Mouse (Mus musculus) small intestine, adult 2 months (tissue): ENCODE measurements around the gene Acot10. TPM values are rescaled to one million over a fixed set of nuclear protein-coding genes. Genes with fewer than 3 reads are reported as not detected.
"Not testable (repeated sequence)": the region's sequence is repeated elsewhere in the genome, so short reads cannot be mapped to it uniquely, and the experiment has no call there.

ENCODE experiments used
- H3K27ac ChIP-seq: fragments of 200-500 bp; 2 replicates; pipeline ENCODE4 v1.5.1; 2012; ENCODE audit warnings: low read depth, low read length, control low read depth, inconsistent platforms; ENCODE audit not compliant: insufficient read depth
- H3K27me3 ChIP-seq: fragments of 200-500 bp; 2 replicates; pipeline ENCODE4 v1.6.1; 2012; ENCODE audit warnings: mild to moderate bottlenecking, moderate library complexity, low read length, inconsistent platforms; ENCODE audit not compliant: control insufficient read depth, insufficient read depth
- H3K36me3 ChIP-seq: fragments of 200-500 bp; 2 replicates; pipeline ENCODE4 v1.6.1; 2012; ENCODE audit warnings: mild to moderate bottlenecking, low read length, control low read depth, inconsistent platforms; ENCODE audit not compliant: control insufficient read depth, insufficient read depth
- H3K4me1 ChIP-seq: fragments of 200-500 bp; 2 replicates; pipeline ENCODE4 v1.6.1; 2012; ENCODE audit warnings: low read length, inconsistent platforms, mixed read lengths; ENCODE audit not compliant: control insufficient read depth, insufficient read depth, insufficient read length
- H3K4me3 ChIP-seq: fragments of 200-500 bp; 2 replicates; pipeline ENCODE4 v1.5.1; 2012; ENCODE audit warnings: low read depth, mild to moderate bottlenecking, control low read depth, inconsistent platforms, low read length, moderate library complexity
- CTCF ChIP-seq: fragments of 200-500 bp; IDR thresholded peaks from 2 replicates; pipeline ENCODE4 v1.5.1; 2012; ENCODE audit warnings: low read depth, mild to moderate bottlenecking, control low read depth, inconsistent platforms, low read length, moderate library complexity, mixed read lengths; ENCODE audit not compliant: insufficient replicate concordance, insufficient read length; ENCODE audit errors: extremely low read depth
- POLR2A ChIP-seq: fragments of 200-500 bp; IDR thresholded peaks from 2 replicates; pipeline ENCODE4 v1.6.1; 2012; ENCODE audit warnings: low read depth, mild to moderate bottlenecking, control low read depth, inconsistent platforms, low read length, moderate library complexity
- WGBS: fragments of 180-500 bp; shearing (Covaris S2); methylation state at CpG from one replicate; pipeline ENCODE4 v1.1.7; 2018; 5-methylcytosine and 5-hydroxymethylcytosine counted together
- polyA plus RNA-seq: library from polyadenylated mRNA; depleted of rRNA; stranded (reverse); fragments of >200 nt; gene quantifications from 2 replicates; pipeline ENCODE4 v1.2.3, GENCODE M21; 2012; rRNA removed

Acot10 gene
- not detected in 2 replicates for polyA plus RNA-seq

DNA sequence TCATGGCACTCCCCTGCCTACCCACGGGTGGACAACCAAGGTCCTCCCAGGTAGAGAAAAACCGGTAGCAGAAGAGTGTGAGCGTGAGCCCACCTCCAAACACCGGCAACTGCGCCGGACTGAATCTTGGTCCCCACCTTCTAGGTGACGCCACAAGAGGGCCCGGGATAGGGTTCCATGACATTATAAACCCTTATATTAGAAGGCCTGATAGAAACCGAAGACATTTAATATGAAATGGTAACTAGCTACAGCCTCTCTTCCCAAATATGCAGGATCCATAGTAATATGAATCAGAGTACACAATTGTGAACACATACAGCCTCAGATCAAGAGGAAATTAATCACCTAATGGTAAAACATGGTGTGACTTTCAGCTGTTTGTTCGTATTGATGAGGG is at the start of gene Acot10:
Gene Acot10 (minus strand): TSS at position 101 of the 400 bp plus-strand sequence.
- no peaks in the 10 kb centered on the region for H3K36me3 ChIP-seq
- 84% methylated on average over 10 of the region's 10 CpGs for WGBS

DNA sequence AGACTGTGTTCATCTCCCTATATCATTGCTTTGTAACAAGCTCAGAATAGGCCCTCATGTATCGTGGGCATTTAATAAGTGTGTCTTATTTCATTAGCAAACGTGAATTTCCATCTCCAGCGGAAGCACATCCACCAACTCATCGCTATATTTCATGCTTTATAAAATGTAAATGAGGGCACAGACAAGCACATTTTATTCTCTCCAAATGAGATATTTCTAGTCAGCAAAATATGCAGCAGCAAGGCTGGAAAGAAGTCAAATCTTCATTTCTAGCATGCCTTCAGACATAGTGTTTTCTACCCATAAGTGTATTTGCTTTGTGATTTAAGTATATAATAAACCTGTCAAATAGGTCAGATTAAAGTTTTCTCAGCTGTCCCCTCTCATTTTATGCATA is 45.3 kb upstream of the Acot10 start:
- WGBS, result 79% methylated on average over 4 of the region's 4 CpGs
- Histone ChIP-seq H3K27me3 (no peaks in the 10 kb centered on the region), H3K4me3 (no peak overlapping the region), H3K36me3 (no peaks in the 10 kb centered on the region), H3K27ac (no peak overlapping the region), H3K4me1 (no peaks in the 10 kb centered on the region)
- TF ChIP-seq POLR2A (no peak), CTCF (no peak)

More for the DNA sequence above, at the start of gene Acot10:
- Histone ChIP-seq H3K4me1 (no peaks in the 10 kb centered on the region), H3K27me3 (no peaks in the 10 kb centered on the region), H3K4me3 (no peak within 1 kb of the TSS), H3K27ac (no peak within 1 kb of the TSS)
- no peak for TF ChIP-seq POLR2A
- no peak for TF ChIP-seq CTCF

DNA sequence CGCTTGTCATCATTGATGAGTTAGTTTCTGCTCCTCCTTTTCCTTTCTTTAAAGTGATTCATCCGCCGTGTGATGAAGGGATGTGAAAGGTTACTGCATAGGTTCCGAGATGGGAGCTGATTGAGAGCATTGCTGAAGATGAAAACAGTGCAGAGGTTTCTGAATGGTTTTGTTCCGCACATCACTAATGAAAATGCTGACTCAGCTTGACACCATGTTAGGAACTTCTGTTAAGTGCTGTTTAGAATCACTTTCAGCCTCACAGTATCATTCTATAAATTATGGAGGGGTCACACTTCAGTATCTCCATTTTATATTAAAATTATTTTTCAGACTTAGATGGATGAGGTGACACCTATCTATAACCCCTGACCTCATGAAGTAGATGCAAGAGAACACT is 29.7 kb upstream of the Acot10 start:
- no peak overlapping the region for H3K27ac ChIP-seq
- WGBS, result 72% methylated on average over 5 of the region's 5 CpGs
- no peaks in the 10 kb centered on the region for H3K4me1 ChIP-seq
- no peak for TF ChIP-seq POLR2A
- no peaks in the 10 kb centered on the region for H3K27me3 ChIP-seq
- H3K36me3 ChIP-seq, result no peaks in the 10 kb centered on the region
- no peak overlapping the region for H3K4me3 ChIP-seq

DNA sequence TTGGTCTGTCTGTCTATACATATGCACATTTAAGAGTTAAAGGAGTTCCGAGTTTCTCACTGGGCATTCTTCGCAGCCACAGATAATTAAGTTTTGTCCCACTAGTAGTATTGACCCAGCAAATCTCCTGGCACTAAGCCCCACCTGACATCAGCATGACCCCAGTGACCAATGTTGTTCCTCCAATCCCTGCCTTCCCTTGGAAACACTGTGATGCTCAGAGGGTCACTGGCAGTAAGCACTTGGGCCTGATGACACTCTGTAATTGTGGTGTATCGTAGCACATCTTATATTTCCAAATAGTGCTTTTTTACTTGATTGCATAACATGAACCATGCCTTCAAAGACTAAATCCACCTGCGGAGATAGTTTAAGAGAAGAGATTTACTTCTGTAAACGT is 17.6 kb upstream of the Acot10 start:
- WGBS, result 78% methylated on average over 5 of the region's 5 CpGs
- no peak for TF ChIP-seq POLR2A
- TF ChIP-seq CTCF, result no peak
- H3K4me1 ChIP-seq, result no peaks in the 10 kb centered on the region
- H3K4me3 ChIP-seq, result no peak overlapping the region
- no peaks in the 10 kb centered on the region for H3K36me3 ChIP-seq
- no peak overlapping the region for H3K27ac ChIP-seq
- H3K27me3 ChIP-seq, result no peaks in the 10 kb centered on the region

DNA sequence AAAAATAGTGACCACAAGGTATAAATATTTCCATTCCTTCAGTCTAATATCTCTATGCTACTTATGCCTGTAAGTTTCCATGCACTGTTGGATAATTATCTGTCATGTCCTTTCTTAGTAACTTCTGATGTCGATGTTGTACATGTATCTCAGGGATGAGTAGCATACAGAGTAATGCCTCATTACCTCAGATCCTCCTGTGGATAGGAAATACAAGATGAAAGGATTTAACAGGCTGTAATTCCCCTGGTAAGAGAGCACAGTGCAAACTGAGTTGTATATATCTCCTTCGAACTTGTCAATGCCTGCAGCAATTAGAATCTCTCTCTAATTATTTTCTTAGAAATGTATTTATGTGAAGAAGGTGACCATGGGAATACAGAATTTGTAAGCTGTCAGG is 16.2 kb upstream of the Acot10 start:
- no peak for TF ChIP-seq POLR2A
- TF ChIP-seq CTCF, result no peak
- no peak overlapping the region for H3K27ac ChIP-seq
- no peaks in the 10 kb centered on the region for H3K4me1 ChIP-seq
- H3K27me3 ChIP-seq, result no peaks in the 10 kb centered on the region
- 69% methylated on average over 2 of the region's 2 CpGs for WGBS
- no peaks in the 10 kb centered on the region for H3K36me3 ChIP-seq
- no peak overlapping the region for H3K4me3 ChIP-seq

DNA sequence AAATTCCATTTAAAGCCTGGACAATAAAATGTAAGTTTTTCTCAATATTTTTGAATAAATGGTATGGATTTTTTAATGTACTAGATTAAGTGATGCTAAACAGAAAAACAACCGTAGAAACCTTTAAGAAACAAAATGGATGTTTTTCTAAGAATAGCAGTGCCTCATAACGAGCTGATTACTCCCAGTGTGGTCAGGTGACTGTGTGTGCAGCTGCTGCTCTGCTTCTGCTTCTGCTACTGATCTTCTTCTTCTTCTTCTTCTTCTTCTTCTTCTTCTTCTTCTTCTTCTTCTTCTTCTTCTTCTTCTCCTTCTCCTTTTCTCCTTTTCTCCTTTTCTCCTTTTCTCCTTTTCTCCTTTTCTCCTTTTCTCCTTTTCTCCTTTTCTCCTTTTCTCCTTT is 3.0 kb upstream of the Acot10 start:
- not testable (repeated sequence) for H3K4me1 ChIP-seq, H3K27ac ChIP-seq, H3K27me3 ChIP-seq, H3K36me3 ChIP-seq, H3K4me3 ChIP-seq
- 42% methylated on average over 2 of the region's 2 CpGs for WGBS

DNA sequence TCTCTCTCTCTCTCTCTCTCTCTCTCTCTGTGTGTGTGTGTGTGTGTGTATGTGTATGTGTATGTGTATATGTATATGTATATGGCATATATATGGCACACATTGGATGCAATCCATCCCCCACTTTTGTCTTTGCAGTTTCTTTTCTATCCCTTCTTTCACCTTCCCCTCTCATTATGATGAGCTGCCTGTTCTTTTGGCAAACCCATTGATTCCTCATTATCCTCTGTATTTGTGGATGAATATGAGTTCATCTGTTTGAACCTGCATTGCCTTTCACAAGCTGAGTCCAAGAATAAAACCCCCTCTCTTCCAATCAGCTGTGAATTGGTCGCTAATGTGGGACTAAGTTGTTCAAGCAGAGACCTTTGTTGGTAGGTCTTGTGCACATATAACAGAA is 1.4 kb upstream of the Acot10 start:
- Histone ChIP-seq H3K27me3 (no peaks in the 10 kb centered on the region), H3K4me3 (no peak overlapping the region), H3K36me3 (no peaks in the 10 kb centered on the region), H3K27ac (no peak overlapping the region), H3K4me1 (no peaks in the 10 kb centered on the region)
- WGBS, result 67% methylated on average over 1 of the region's 1 CpGs
- TF ChIP-seq CTCF (no peak), POLR2A (no peak)

DNA sequence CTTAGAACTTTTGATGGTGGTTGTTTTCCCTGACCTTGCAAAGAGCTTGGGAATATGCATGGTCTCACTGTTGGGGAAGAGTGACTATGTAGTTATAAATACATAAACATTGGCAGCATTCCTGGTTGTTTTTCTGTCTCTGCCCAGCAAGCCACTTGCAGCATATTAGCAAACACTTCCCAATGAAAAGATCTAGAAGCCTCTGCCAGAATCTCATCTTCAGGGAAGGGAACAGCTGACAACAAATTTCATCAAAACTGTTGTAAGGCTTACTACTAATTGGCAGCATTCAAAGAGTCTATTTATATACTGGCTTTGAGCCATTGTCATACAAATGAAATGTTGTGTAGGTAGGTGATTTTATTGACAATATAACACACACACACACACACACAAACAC is 800 bp upstream of the Acot10 start:
- Histone ChIP-seq H3K27me3 (no peaks in the 10 kb centered on the region), H3K4me3 (no peak overlapping the region), H3K36me3 (no peaks in the 10 kb centered on the region), H3K27ac (no peak overlapping the region), H3K4me1 (no peaks in the 10 kb centered on the region)
- no peak for TF ChIP-seq POLR2A
- TF ChIP-seq CTCF, result no peak

DNA sequence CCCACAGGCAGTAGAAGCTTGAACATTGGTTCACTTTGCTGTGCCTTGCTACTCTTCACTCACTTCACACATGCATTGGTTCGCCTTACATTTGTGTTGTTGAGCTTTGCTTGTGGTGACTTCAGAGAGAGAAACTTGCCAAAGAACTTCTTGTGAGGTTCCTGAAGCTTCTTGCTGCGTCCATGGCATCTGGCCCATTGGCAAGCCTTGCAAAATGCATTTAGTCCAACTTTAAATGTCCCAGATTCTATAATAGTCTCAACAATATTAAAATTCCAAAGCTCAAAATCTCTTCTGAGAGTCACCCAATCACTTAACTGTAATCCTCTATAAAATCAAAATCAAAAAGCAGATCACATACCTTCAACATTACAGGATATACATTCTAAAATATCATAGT is 6.3 kb downstream of the Acot10 start:
- Histone ChIP-seq H3K4me1 (no peaks in the 10 kb centered on the region), H3K27me3 (no peaks in the 10 kb centered on the region), H3K36me3 (no peaks in the 10 kb centered on the region), H3K4me3 (no peak overlapping the region), H3K27ac (no peak overlapping the region)
- TF ChIP-seq POLR2A, result no peak
- TF ChIP-seq CTCF, result no peak
- 44% methylated on average over 2 of the region's 2 CpGs for WGBS
